Mouse (Mus musculus): ENCODE measurements around the gene Coq9.

DNA sequence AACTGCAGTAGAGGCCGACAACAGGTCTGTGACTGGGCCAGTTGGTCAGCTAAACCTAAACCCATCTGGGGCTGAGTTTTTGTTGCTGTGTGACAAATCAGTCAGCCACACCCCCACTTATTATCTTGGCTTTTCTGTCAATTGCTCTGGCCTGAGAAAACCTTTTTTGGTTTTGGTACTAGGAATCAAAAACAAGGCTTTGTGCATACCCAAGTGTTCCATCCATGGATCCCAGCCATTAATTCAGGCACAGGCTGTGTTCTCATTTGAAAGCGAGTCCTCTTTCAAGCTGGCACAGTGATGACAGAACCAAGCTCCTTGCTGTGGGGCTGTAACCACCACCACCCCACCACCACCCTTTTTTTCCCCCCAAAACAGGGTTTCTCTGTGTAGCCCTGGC, 16.7 kb upstream of the Coq9 start:
- TF ChIP-seq POLR2A (IDR thresholded peaks at IDR 0.05; ENCODE audit: low read depth, low read length) = no peak
- no peak for TF ChIP-seq CTCF (conservative IDR thresholded peaks at IDR 0.05; ENCODE audit: insufficient read depth, insufficient read length, low read depth, low read length)
